Mouse (Mus musculus) c-Kit-positive CD71-negative TER-119-negative erythroid progenitor cells, embryonic 14.5 days (primary cell): ENCODE measurements around the gene Timm22.

ENCODE experiments used
- DNase-seq: peaks from one replicate; pipeline ENCODE4 v3.0.0-alpha.2; 2013; ENCODE audit warnings: low read depth

Timm22 gene

GRCm38 (mm10) chr11:76388711-76389110 lies 18.0 kb upstream of the Timm22 start:
- no peak for DNase-seq

DNA sequence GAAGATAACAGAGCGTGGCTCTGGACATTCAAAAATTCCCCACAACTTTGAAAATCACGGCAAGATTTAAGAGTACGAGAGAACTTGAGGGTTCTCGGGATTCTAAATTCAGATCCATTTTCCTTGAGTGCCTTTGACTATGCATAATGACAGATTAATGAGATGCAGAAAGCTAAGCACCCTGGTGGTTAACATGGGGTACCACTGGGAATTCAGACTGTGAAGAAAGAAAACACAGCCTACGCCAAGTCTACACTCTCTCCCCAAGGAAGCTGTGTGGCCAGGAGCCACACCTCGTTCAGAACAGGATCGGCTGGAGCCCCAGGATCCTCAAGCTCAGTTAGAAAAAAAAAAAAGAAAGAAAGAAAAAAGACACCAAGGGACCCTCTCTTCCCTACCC lies 14.2 kb upstream of the Timm22 start:
- DNase-seq: no peak

GRCm38 (mm10) chr11:76392996-76393395 lies 13.8 kb upstream of the Timm22 start:
- DNase-seq: no peak

- DNase-seq: no peak
Observed at GRCm38 (mm10) chr11:76397650-76398311, 9.0 kb upstream of the Timm22 start.

DNA sequence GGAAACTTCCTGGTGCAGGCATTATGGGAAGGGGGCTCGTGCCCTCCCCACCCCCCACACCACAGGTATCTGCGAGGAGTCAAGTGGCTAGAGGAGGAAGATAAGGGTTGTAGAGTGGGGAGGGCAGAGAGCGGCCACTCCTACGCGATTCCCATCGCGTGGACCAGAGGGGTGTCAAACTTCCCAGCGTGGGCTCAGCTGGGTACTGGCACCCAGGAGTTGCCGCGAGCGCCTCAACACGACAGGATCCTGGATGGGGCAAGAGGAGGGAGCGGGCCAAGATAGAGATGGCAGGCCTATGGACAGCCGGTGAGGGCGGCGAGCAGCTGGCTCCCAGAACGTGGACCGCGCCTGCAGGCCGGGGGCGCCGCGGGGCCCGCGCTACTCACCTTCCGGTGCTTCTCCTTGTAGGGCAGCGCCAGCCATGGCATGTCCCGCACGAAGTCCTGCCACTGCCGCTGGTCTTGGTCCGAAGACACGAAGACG lies 8.4 kb upstream of the Timm22 start:
- DNase-seq: no peak

DNA sequence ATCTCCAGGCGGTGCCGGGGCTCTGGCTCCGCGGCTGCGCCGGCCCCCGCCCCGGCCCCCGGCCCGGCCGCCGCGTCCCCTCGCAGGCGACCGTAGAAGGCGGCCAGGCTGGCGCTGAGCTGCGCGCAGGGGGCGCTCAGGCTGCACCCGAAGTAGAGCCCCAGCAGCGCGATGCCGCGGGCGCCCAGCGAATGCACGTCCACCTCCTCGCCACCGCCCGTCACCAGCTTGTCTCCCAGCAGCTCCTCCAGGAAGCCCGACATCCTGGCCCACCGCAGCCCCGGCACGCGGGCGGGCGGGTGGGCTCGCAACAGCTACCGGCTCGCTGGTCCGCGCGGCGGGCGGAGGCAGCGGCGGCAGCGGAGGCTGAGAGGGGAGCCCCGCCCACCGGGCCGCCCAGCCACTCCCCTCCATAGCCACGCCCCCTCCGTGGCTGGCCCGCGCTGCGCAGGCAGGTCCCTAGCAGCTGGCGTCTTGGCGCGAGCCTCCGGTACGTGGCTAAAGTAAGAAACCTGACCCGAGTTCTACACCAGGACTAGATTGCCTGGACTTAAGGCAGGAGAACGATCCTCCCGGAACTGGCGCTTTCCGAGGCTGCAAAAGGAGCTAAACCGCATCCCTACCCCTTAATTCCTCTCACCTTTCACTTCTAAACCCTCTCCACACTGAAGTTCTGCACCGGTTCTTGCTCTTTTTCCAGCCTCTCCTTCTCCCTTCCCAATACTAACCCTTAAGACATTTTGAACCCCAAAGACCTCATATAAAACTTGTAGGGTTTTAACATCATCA lies 7.8 kb upstream of the Timm22 start, which contains the start of gene Nxn:
Nxn (minus strand) TSS at position 343 of the 789 bp plus-strand sequence.
- peak; percentile 71 for DNase-seq

GRCm38 (mm10) chr11:76399587-76400330 lies 7.0 kb upstream of the Timm22 start:
- DNase-seq: no peak

- no peak for DNase-seq
Observed at GRCm38 (mm10) chr11:76401398-76401797, 5.4 kb upstream of the Timm22 start.

GRCm38 (mm10) chr11:76405113-76405512 lies 1.6 kb upstream of the Timm22 start:
- DNase-seq: no peak

- DNase-seq: no peak
Observed at GRCm38 (mm10) chr11:76405626-76406264, 1.0 kb upstream of the Timm22 start.

GRCm38 (mm10) chr11:76410826-76411225 lies 4.1 kb downstream of the Timm22 start:
- DNase-seq: no peak

- no peak for DNase-seq
Observed at GRCm38 (mm10) chr11:76413202-76413601, 6.5 kb downstream of the Timm22 start.

DNA sequence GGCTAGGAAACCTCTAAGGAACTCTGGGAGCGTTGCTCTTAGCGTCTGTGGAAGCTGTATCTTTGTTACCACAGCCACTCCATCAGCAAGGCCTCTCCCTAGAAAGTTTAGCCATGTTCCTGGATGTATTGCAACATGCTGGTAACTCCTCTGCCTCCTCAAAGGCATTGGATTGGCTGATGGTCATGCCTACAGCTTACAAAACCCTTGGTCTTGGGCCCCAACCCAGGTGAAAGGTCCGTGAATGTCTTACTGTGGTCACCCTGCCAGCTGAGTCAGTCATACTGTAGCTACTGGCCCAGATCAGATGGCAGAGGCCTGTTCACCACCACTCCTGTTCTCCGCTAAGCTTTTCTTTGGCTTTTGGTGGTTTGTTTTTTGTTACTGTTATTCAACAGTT lies 8.2 kb downstream of the Timm22 start:
- DNase-seq: no peak

DNA sequence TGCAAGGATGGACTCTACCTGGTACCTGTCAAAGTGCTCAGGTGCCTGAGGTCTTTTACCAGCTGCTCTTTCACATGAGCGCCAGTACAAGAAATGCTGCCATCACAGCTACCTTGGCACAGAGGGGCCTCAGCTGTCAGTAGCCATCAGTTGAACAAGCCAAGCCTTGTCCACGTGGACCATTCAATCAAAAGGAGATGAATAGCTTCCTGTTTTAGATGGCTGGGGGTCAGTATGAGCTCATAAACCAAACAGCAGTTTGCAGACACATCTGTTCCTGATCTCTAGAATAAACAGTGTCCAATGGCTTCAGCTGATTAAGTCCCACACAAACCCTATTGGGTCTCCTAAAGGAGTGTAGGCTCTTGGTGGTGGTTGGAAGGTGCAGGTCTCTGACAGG lies 9.2 kb downstream of the Timm22 start:
- no peak for DNase-seq

GRCm38 (mm10) chr11:76418423-76418822 lies 11.7 kb downstream of the Timm22 start:
- no peak for DNase-seq

DNA sequence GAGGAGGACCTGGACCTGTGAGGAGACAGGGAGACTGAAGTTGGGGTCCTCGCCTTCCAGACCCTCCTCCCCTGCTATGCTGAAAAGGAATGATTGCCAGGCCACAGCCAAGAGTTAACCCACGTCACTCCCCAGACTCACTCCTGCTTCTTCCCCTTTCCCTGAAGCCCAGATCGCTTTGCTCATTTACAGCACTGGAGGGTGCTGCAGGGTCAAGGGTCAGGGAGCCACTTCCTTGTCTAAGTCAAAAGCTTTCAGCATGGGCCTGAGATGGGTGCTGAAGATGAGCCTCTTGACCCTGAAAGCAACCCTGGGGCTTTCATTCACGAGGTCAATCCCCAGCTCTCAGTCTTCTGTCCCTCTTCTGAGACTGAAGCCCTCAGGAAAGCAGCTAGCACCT lies 12.4 kb downstream of the Timm22 start:
- DNase-seq: no peak

DNA sequence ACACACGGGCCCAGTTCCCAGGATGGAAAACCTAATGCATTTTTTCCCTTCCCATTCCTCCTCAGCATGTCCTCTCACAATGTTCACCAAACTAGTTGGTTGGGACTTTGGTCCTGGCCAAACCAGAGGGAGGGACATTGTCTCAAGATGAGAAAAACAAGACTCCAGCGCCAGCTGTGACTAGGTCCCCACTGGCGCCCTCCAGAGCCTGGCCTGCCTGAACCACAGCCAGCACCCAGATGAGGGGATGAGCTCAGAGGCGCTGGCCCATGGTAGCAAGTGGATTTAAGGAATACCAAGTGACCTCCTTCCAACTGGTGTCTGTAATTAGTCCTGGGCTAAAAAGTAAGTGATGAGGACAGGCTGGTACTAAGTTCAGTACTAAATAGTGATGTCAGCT lies 14.1 kb downstream of the Timm22 start:
- no peak for DNase-seq

DNA sequence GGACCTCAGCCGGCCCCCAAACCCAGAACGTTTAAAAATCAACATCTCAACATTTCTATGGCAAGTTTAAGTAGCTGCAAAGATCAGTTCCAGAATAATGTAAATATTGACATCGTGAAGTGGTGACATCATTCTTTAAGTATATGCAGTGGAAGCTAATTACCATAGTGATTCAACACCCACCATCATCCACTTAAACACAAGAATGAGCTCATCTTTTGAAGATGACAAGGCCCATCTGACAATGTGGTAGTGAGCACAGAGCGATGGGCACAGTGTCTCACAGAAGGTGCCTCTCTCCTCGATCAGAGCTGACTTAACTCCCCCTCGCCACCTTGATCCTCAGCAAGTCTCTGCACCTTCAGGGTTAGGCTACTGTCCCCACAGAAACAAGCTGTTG lies 19.0 kb downstream of the Timm22 start:
- DNase-seq: no peak

GRCm38 (mm10) chr11:76427781-76428180 lies 21.0 kb downstream of the Timm22 start:
- no peak for DNase-seq

GRCm38 (mm10) chr11:76429046-76429445 lies 22.3 kb downstream of the Timm22 start:
- DNase-seq: no peak

DNA sequence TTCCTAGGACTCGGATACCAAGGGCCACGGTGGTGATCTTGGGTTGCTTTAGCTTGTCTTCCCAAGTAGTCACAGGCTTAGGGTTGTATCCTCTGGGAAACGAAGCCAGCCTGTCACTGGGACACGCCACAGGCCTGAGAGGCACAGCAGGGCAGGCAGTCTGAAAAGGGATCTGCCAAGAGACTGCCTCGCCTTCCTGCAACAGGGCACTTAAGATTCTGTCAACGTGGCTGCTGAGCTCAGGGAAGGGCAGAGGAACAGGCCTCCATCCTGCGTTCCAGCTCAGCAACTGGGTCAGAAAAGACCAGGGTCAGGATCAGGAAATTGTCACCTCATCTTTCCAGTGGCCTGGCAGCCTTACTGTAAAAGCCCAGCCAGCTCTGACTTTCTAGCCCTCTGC lies 22.8 kb downstream of the Timm22 start:
- no peak for DNase-seq

DNA sequence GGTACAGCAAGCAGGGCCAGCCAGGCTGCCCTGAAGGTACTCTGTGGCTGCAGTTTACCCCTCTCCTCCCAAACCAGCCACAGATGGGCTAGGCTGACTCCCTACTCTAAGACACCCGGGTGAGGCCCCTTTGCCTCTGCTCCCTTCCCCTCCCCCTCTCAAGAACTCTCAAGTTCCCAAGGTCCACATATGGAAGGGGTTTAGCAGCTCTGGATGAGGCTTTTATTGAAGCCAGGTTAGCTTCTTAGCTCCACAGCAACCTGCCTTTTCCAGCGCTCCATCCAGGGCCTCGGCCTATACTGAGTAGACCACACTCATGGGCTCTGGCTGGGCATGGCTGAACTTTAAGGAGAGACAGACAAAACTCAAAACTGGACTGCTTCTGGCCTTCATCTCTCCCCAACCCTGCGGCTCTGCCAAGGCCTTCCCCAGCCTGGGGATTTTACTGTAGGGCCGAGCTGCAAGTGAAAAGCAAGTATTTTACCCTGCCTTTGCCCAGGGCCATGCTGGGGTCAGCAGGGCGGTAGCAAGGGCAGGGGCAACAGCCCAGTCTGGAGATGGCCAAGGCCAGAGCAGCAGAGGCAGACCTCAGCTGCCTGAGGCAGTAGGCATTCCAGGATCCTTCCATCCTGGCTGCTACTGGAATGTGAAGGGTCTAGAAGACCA lies 23.3 kb downstream of the Timm22 start:
- no peak for DNase-seq
